Mouse (Mus musculus) Muller cell, postnatal 12 days (primary cell): ENCODE data around the gene 2310030G06Rik.
A peak's percentile ranks its signal among the peaks of the same experiment; 100 is the strongest.

ENCODE experiments used
- DNase-seq: peaks from one replicate; pipeline ENCODE4 v3.0.0-alpha.2; 2015; ENCODE audit errors: inconsistent ontology term

2310030G06Rik gene

GRCm38 (mm10) chr9:50704907-50705306 lies 41.4 kb downstream of the 2310030G06Rik start:
- no peak for DNase-seq

DNA sequence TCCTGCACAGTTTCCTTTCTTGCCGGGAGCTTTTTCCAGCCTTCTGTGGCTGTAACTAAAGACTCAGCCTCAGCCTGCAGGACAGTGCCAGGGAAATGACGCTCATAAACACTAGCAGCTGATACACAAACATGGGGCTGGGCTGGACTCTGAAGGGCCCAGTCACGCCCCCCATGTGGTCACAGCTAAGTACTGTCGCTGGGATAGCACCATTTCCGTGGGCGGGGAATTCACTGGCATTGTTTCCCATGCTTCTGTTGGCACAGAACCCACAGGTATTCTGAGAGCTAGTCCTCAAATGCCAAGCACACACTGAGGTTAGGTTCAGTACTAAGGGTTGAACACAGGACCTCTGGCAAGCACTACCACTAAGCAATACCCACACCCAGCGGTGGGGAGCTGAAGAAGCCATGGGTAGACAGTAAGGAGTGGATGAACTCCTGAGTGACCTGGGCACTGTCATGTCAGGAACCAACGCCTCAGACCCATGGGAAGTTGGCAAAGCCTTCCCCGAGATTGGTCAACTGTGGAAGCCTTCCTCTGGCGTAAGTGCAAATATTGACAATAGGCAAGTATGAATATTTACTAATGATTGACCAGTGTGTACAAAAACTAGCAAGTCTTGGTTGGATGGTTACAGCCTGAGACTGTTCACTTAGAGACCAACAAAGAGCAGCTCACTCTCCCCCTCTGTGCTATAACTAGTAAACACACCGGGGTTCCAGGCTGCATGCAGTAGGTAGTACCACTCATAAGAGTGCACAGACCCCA lies 45.2 kb downstream of the 2310030G06Rik start:
- no peak for DNase-seq

GRCm38 (mm10) chr9:50698418-50699409 lies 47.6 kb downstream of the 2310030G06Rik start:
- peak; percentile 53 for DNase-seq

DNA sequence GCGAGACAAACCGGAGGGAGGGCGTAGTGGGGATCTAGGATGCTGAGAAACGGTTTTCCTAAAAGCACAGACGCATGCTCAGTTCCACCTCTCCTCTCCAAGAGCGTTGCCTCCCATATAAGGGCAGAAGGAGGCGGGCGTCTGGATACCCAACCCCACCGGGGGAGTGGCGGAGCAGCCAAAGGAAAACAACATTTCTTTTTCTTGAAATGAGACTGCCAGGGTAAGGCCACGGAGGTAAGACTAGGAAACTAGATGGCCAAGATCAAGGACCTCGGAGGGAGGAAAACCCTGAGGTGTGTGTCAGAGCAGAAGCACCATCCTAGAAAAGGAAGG lies 48.7 kb downstream of the 2310030G06Rik start:
- DNase-seq: peak; percentile 84

- DNase-seq: peak; percentile 25
These were observed 49.3 kb downstream of the 2310030G06Rik start for GRCm38 (mm10) chr9:50696851-50697705.

DNA sequence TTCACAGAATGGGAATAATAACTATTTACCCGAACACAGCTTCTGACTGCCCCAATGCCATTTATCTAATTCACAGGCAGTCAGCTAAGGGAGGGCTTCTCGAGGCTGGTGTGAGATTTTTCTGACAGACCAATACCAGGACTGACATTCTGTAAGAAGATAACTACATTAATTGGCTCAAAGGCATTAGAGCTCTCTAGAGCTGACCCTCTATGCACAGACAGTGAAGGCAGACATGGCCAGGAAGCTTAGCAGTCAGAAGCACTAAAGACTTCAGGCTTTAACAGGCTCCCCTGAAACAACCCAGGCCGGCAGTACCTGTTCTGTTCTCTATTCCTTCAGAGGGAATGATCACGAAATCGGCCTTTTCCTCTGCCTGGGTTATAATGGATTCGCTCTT lies 51.2 kb downstream of the 2310030G06Rik start:
- no peak for DNase-seq

- no peak for DNase-seq
These were observed 52.7 kb downstream of the 2310030G06Rik start for GRCm38 (mm10) chr9:50693631-50694030.

- no peak for DNase-seq
These were observed 53.4 kb downstream of the 2310030G06Rik start for GRCm38 (mm10) chr9:50692626-50693580.
